Mouse (Mus musculus): ENCODE measurements around the gene Calm2.

DNA sequence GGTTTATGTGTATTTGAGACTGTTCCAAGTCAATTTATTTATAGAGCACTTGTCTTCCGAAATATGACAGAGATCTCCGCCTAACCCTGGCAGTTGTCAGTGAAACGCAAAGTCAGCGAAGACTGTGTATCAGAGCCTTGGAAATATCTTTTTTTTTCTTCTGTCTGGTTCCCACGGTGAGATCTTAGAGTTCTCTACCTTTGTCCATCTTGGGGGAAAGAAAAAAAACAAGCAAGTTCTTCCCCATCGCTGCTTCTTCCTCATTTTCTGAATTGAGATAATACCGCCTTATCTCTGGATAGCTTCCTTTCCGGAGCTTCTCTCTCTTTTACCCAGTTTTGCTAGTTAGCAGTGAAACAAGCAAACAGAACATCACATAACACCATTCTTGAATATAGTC, 2.1 kb upstream of the Calm2 start:
- TF ChIP-seq GATA1 (IDR thresholded peaks at IDR 0.05; ENCODE audit: low read length) (no peak), TAL1 (IDR thresholded peaks at IDR 0.05; ENCODE audit: low read length) (no peak)
